Mouse (Mus musculus): ENCODE measurements at regions not wholly inside any gene's neighbourhood (a gene's known extent, or its start where the extent isn't known, plus 50 kb on each side); places are given as distances from the start of the nearest gene placed in this dataset.

DNA sequence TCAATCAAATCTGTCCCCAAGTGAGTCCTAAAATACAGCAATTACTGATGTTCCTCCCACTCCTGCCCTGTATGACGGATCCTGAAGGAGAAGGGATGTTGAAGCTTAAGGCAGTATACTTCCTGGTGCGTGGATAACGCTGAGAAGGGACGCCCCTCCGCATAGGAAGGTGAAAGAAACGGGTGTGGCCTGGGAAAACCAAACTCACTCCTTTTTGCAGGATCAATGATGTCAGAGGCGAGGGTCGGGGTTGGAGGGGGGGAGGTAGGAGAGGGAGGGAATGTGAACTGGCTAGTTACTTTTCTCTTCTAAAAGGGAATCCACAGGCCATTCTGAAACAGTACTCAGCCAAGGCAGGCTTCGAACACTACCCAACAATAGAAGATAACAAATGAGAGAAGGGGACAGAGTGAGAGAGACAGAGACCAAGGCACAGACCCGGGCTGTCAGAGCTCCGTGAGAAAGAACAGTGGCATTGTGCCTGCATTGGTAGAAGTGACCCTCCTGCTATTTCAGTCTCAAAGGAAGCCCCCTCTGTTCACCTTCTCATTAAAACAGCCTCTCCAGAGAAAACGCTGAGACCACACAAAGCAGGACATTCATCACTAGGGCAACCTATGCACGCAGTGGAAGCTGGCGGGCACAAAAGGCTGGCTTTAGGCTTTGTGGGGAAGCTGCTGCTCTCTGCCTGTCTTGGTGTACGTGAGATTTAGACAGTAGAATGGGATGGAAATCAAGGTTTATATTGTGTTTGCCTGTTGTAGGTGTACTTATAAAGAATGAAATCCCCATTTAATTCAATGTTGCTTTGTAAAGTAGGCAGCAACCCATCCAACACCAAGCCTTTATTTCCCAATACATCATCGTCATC is 121.3 kb downstream of the D1Ertd622e start:
- H3K4me3 ChIP-seq (replicated peaks in 1 of 3; ENCODE audit: low read depth in 2 of 3, low read length in 2 of 3, poor library complexity in 1 of 3) = no peak overlapping the region
- in situ Hi-C loops (cut with MboI; ENCODE audit: low pct_ligation_motif_present, low pct_unique_long_range_greater_than_20kb, low sequenced_read_pairs) = no loop called here
- no peak for TF ChIP-seq ZMIZ1 (IDR thresholded peaks at IDR 0.05; ENCODE audit: low read depth, low read length)
- no peak for TF ChIP-seq RCOR1 (conservative IDR thresholded peaks at IDR 0.05; ENCODE audit: low read depth, low read length)
- no peak for TF ChIP-seq BHLHE40 (IDR thresholded peaks at IDR 0.05; ENCODE audit: low read depth, low read length)
- TF ChIP-seq JUN (IDR thresholded peaks at IDR 0.05; ENCODE audit: insufficient read depth, low read depth, low read length) = no peak
- no peak for TF ChIP-seq IRF4 (IDR thresholded peaks at IDR 0.05; ENCODE audit: low read depth, low read length)
- TF ChIP-seq CTCF (conservative IDR thresholded peaks at IDR 0.05 in 1 of 2, IDR thresholded peaks at IDR 0.05 in 1 of 2; ENCODE audit: low read depth in 2 of 2, low read length in 2 of 2) = no peak
- TF ChIP-seq NELFE (IDR thresholded peaks at IDR 0.05; ENCODE audit: low read depth, low read length) = no peak
- TF ChIP-seq MYC (IDR thresholded peaks at IDR 0.05; ENCODE audit: low read depth, low read length) = no peak
- no peak for TF ChIP-seq USF2 (conservative IDR thresholded peaks at IDR 0.05; ENCODE audit: low read depth, low read length)
- no peak for TF ChIP-seq MXI1 (IDR thresholded peaks at IDR 0.05; ENCODE audit: low read depth, low read length)
- TF ChIP-seq SIN3A (IDR thresholded peaks at IDR 0.05; ENCODE audit: low read length) = no peak
- TF ChIP-seq PAX5 (IDR thresholded peaks at IDR 0.05; ENCODE audit: low read length) = no peak
- TF ChIP-seq POLR2AphosphoS2 (IDR thresholded peaks at IDR 0.05; ENCODE audit: low read depth, low read length) = no peak
- no peaks in the 10 kb centered on the region for H3K4me1 ChIP-seq (ENCODE audit: control insufficient read depth in 1 of 2, insufficient read depth in 2 of 2)
- no peak overlapping the region for H3K9ac ChIP-seq (ENCODE audit: insufficient read depth, low read depth)
- no peaks in the 10 kb centered on the region for H3K36me3 ChIP-seq (replicated peaks in 1 of 2; ENCODE audit: control insufficient read depth in 1 of 2, insufficient read depth in 1 of 2, low read length in 1 of 2)
- H3K27me3 ChIP-seq (replicated peaks) = no peaks in the 10 kb centered on the region
- H3K27ac ChIP-seq (ENCODE audit: insufficient read depth, low read depth) = no peak overlapping the region
- no peak for DNase-seq (ENCODE audit: extremely low read depth)
- dilution Hi-C loops (cut with MboI; ENCODE audit: extremely low pct_ligation_motif_present, extremely low pct_unique_long_range_greater_than_20kb, low sequenced_read_pairs) = no loop called here
- H3K9me3 ChIP-seq (replicated peaks; ENCODE audit: low read length) = no peaks in the 10 kb centered on the region
- H3K79me2 ChIP-seq (replicated peaks; ENCODE audit: control insufficient read depth, extremely low read depth, insufficient read depth, poor library complexity, severe bottlenecking) = no peaks in the 10 kb centered on the region
- no peak overlapping the region for H3K4me2 ChIP-seq (ENCODE audit: insufficient read depth, low read depth, poor library complexity, severe bottlenecking)

DNA sequence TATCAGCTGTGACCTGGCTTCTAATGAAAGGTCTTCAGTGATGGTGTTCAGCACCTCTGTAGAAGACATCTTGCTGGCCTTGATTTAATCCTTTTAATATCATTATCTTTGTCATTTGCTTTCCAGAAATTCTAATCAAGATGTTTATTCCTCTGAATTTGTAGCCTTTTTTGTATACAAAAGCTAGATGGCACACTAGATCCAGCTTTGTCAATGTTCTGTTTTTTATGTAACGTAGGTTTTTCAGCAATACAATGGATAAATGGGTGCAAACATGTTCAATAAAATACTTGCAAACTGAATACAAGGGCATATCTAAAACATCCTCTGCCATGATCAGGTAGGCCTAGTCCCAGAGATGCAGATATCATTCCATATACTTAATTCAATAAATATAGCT is 165.0 kb downstream of the D1Ertd622e start:
- in situ Hi-C loops (cut with MboI; ENCODE audit: low pct_ligation_motif_present, low pct_unique_long_range_greater_than_20kb, low sequenced_read_pairs) = no loop called here
- Histone ChIP-seq H3K36me3 (replicated peaks in 1 of 2; ENCODE audit: control insufficient read depth in 1 of 2, insufficient read depth in 1 of 2, low read length in 1 of 2) (no peaks in the 10 kb centered on the region), H3K9ac (ENCODE audit: insufficient read depth, low read depth) (no peak overlapping the region), H3K27ac (ENCODE audit: insufficient read depth, low read depth) (no peak overlapping the region), H3K9me3 (replicated peaks; ENCODE audit: low read length) (no peaks in the 10 kb centered on the region), H3K79me2 (replicated peaks; ENCODE audit: control insufficient read depth, extremely low read depth, insufficient read depth, poor library complexity, severe bottlenecking) (no peaks in the 10 kb centered on the region), H3K4me2 (ENCODE audit: insufficient read depth, low read depth, poor library complexity, severe bottlenecking) (no peak overlapping the region), H3K27me3 (replicated peaks) (no peaks in the 10 kb centered on the region), H3K4me3 (replicated peaks in 1 of 3; ENCODE audit: low read depth in 2 of 3, low read length in 2 of 3, poor library complexity in 1 of 3) (no peak overlapping the region), H3K4me1 (ENCODE audit: control insufficient read depth in 1 of 2, insufficient read depth in 2 of 2) (peaks cover 0 to 12% of the 10 kb centered on the region in 2 experiments; a peak in 1 of 4 replicates)
- TF ChIP-seq RAD21 (IDR thresholded peaks at IDR 0.05; ENCODE audit: low read depth, low read length) (peak; percentile 28), TBP (conservative IDR thresholded peaks at IDR 0.05; ENCODE audit: low read depth, low read length) (no peak)
- DNase-seq (ENCODE audit: extremely low read depth) = no peak
- dilution Hi-C loops (cut with MboI; ENCODE audit: extremely low pct_ligation_motif_present, extremely low pct_unique_long_range_greater_than_20kb, low sequenced_read_pairs) = no loop called here
